Mouse (Mus musculus): ENCODE measurements at regions not wholly inside any gene's neighbourhood (a gene's known extent, or its start where the extent isn't known, plus 50 kb on each side); places are given as distances from the start of the nearest gene placed in this dataset.
A peak's percentile ranks its signal among the peaks of the same experiment; 100 is the strongest.

DNA sequence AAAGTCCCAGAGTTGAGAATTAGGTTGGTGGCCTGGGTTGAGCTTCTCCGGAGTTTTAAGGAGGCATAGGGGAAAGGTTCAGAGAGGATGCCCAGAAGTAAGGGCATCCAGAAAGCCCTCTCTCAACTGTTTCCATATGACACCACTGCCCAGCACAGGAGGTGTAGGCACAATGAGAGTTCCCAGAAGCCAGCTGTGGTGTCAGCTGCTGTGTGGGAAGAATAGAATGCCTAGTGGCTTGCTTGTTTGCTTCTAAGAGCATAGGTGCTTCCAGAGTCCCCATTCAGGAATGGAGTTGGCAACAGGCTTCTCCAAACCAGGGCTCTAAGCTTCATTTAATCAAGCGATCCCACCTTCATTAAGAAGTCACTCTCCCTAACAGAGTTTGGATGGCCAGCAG, 357.9 kb downstream of the Adgrl2 start:
- Histone ChIP-seq H3K4me3 (ENCODE audit: insufficient read depth, poor library complexity, severe bottlenecking) (no peak overlapping the region), H3K36me3 (ENCODE audit: control insufficient read depth, insufficient read depth) (no peaks in the 10 kb centered on the region), H3K27me3 (ENCODE audit: control insufficient read depth, insufficient read depth, insufficient read length) (no peaks in the 10 kb centered on the region), H3ac (ENCODE audit: control insufficient read depth, insufficient read length, low read depth) (no peak overlapping the region), H3K79me2 (ENCODE audit: control insufficient read depth, insufficient read depth) (no peaks in the 10 kb centered on the region), H3K79me3 (ENCODE audit: low read depth) (no peaks in the 10 kb centered on the region)
- TF ChIP-seq USF1 (IDR thresholded peaks at IDR 0.05; ENCODE audit: low read depth) (no peak), MYOG (IDR thresholded peaks at IDR 0.05; ENCODE audit: control insufficient read depth, extremely low read depth, insufficient read length) (no peak), MAX (IDR thresholded peaks at IDR 0.05) (no peak), FOSL1 (IDR thresholded peaks at IDR 0.05; ENCODE audit: insufficient read depth, low read length, poor library complexity, severe bottlenecking) (no peak), CEBPB (IDR thresholded peaks at IDR 0.05; ENCODE audit: low read depth) (no peak), MYOD1 (IDR thresholded peaks at IDR 0.05; ENCODE audit: control insufficient read depth, insufficient read length, low read depth) (peak; percentile 52), CTCF (IDR thresholded peaks at IDR 0.05; ENCODE audit: control insufficient read depth, insufficient read depth, insufficient read length) (no peak)

DNA sequence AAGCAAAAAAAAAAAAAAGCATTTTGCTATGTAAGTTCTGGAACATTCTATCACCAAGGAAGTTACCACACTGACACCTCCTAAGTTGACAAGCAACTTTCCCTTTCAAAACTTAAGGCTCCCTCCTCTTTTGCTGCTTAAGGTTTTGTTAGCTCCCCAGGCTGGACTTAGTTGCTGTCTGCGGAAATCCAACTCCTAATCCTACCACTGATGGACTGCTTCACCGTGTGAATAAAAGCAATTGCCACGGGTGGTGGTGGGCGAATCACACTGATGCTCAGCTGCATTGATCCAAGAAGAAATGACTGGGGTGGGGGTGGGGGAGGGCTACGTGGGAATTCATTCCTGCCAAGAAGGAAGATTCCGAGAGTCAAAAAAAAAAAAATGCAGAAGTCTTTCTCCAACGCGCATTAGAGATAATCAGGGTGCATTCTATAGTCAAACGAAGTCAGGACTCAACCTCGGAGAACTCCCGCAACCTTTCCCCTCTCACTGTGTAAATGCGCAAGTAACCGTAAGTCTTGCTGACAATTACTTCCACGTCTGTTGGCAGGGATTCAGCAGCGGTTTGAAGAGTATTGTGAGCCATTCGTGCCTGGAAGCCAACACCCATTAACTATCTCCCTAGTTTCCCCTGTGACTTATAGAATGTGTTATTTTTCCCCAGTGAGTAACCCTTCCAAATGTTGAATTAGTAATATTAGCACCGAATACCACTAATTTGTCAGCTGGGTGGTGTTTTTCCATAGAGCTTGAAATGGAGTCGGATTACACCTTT, 358.8 kb downstream of the Adgrl2 start:
- H3K27me3 ChIP-seq (ENCODE audit: control insufficient read depth, insufficient read depth, insufficient read length): no peaks in the 10 kb centered on the region
- H3K4me3 ChIP-seq (ENCODE audit: insufficient read depth, poor library complexity, severe bottlenecking): no peak overlapping the region
- no peak for TF ChIP-seq USF1 (IDR thresholded peaks at IDR 0.05; ENCODE audit: low read depth)
- no peak for TF ChIP-seq CEBPB (IDR thresholded peaks at IDR 0.05; ENCODE audit: low read depth)
- TF ChIP-seq CTCF (IDR thresholded peaks at IDR 0.05; ENCODE audit: control insufficient read depth, insufficient read depth, insufficient read length): no peak
- no peak for TF ChIP-seq MAX (IDR thresholded peaks at IDR 0.05)
- TF ChIP-seq MYOD1 (IDR thresholded peaks at IDR 0.05; ENCODE audit: control insufficient read depth, insufficient read length, low read depth): peak; percentile 17
- TF ChIP-seq MYOG (IDR thresholded peaks at IDR 0.05; ENCODE audit: control insufficient read depth, extremely low read depth, insufficient read length): no peak
- no peaks in the 10 kb centered on the region for H3K79me3 ChIP-seq (ENCODE audit: low read depth)
- no peaks in the 10 kb centered on the region for H3K79me2 ChIP-seq (ENCODE audit: control insufficient read depth, insufficient read depth)
- no peak overlapping the region for H3ac ChIP-seq (ENCODE audit: control insufficient read depth, insufficient read length, low read depth)
- no peaks in the 10 kb centered on the region for H3K36me3 ChIP-seq (ENCODE audit: control insufficient read depth, insufficient read depth)

DNA sequence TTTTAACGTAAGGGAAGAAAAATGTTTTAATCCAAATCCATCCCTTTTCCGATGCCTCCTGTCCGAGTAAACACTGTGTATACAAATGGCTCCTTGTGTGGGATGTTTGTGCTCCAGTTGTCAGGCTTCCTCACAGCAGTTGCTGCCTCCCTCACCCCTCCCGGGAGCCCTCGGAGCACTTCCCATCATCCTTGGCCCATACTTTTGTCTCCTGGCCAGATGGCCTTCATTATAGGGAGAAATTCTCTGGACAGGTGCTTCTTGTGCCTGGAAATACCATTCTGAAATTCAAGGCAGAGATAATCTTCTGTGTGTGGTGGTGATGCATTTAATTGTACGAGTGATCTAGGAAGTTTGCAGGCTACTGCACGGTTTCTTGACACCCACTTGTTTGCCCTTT, 359.5 kb downstream of the Adgrl2 start:
- H3K4me3 ChIP-seq (ENCODE audit: insufficient read depth, poor library complexity, severe bottlenecking): no peak overlapping the region
- no peak overlapping the region for H3ac ChIP-seq (ENCODE audit: control insufficient read depth, insufficient read length, low read depth)
- H3K79me3 ChIP-seq (ENCODE audit: low read depth): no peaks in the 10 kb centered on the region
- TF ChIP-seq CTCF (IDR thresholded peaks at IDR 0.05; ENCODE audit: control insufficient read depth, insufficient read depth, insufficient read length) (no peak), USF1 (IDR thresholded peaks at IDR 0.05; ENCODE audit: low read depth) (no peak), MYOD1 (IDR thresholded peaks at IDR 0.05; ENCODE audit: control insufficient read depth, insufficient read length, low read depth) (peak; percentile 69), FOSL1 (IDR thresholded peaks at IDR 0.05; ENCODE audit: insufficient read depth, low read length, poor library complexity, severe bottlenecking) (no peak), MYOG (IDR thresholded peaks at IDR 0.05; ENCODE audit: control insufficient read depth, extremely low read depth, insufficient read length) (no peak)
- H3K79me2 ChIP-seq (ENCODE audit: control insufficient read depth, insufficient read depth): no peaks in the 10 kb centered on the region
- H3K36me3 ChIP-seq (ENCODE audit: control insufficient read depth, insufficient read depth): no peaks in the 10 kb centered on the region
- H3K27me3 ChIP-seq (ENCODE audit: control insufficient read depth, insufficient read depth, insufficient read length): no peaks in the 10 kb centered on the region

DNA sequence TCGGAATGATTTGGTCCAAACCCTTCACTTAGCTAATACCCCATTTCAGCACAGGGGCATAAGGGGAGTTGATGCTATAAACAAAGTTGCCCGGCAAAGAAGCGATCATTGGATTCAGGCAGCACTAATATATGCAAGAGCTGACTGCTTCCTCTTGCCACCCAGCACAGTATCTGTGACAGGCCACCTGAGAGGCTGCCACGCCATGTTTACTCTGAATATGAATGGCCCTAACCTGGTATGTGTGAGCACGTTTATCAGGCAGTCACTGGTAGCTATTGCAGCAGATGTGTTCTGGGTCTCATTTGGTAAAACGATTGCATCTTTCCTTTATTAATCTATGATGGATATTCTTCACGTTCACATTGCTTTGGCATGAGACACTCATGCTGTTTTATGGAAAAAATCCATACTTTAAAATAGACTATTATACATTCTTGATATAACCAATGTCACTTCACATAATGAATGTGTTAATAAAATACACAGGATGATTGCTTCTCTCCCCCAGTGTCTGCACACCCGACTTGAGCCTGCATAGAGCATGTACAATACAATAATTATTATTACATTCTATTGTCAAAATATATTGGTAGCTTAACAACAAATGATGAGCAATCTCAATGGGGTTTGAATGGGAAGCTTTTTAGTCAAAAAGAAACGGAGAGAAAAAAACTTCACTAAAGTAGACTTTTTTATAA, 375.2 kb downstream of the Adgrl2 start:
- H3K27me3 ChIP-seq (ENCODE audit: control insufficient read depth, insufficient read depth, insufficient read length): no peaks in the 10 kb centered on the region
- no peak overlapping the region for H3K4me3 ChIP-seq (ENCODE audit: insufficient read depth, poor library complexity, severe bottlenecking)
- H3K36me3 ChIP-seq (ENCODE audit: control insufficient read depth, insufficient read depth): no peaks in the 10 kb centered on the region
- H3K79me3 ChIP-seq (ENCODE audit: low read depth): no peaks in the 10 kb centered on the region
- H3K79me2 ChIP-seq (ENCODE audit: control insufficient read depth, insufficient read depth): no peaks in the 10 kb centered on the region
- TF ChIP-seq FOSL1 (IDR thresholded peaks at IDR 0.05; ENCODE audit: insufficient read depth, low read length, poor library complexity, severe bottlenecking): no peak
- no peak for TF ChIP-seq MYOG (IDR thresholded peaks at IDR 0.05; ENCODE audit: control insufficient read depth, extremely low read depth, insufficient read length)
- no peak for TF ChIP-seq CEBPB (IDR thresholded peaks at IDR 0.05; ENCODE audit: low read depth)
- TF ChIP-seq MYOD1 (IDR thresholded peaks at IDR 0.05; ENCODE audit: control insufficient read depth, insufficient read length, low read depth): no peak
- no peak for TF ChIP-seq CTCF (IDR thresholded peaks at IDR 0.05; ENCODE audit: control insufficient read depth, insufficient read depth, insufficient read length)
- no peak for TF ChIP-seq MAX (IDR thresholded peaks at IDR 0.05)
- TF ChIP-seq USF1 (IDR thresholded peaks at IDR 0.05; ENCODE audit: low read depth): no peak
- no peak overlapping the region for H3ac ChIP-seq (ENCODE audit: control insufficient read depth, insufficient read length, low read depth)

DNA sequence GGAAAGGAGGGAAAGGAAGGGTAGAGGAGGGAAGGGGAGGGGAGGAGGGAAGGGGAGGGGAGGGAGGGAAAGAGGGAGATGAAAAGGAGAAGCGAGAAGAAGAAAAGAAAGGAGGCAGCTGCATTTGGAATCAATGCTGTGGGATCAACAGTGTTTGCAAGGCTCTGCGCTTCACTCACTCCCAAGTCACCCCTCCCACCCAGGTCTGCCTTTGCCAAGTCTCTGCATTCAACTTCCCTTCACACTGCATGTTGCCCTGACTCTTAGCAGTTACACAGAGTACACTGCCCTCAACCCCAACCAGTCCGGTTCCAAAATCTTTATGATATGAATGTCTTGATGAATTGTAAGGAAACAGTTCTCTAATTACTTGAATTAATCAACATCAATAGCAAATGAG, 376.9 kb downstream of the Adgrl2 start:
- TF ChIP-seq MAX (IDR thresholded peaks at IDR 0.05): no peak
- TF ChIP-seq USF1 (IDR thresholded peaks at IDR 0.05; ENCODE audit: low read depth): no peak
- TF ChIP-seq CEBPB (IDR thresholded peaks at IDR 0.05; ENCODE audit: low read depth): no peak
- no peak for TF ChIP-seq FOSL1 (IDR thresholded peaks at IDR 0.05; ENCODE audit: insufficient read depth, low read length, poor library complexity, severe bottlenecking)
- TF ChIP-seq MYOD1 (IDR thresholded peaks at IDR 0.05; ENCODE audit: control insufficient read depth, insufficient read length, low read depth): no peak
- no peaks in the 10 kb centered on the region for H3K27me3 ChIP-seq (ENCODE audit: control insufficient read depth, insufficient read depth, insufficient read length)
- no peaks in the 10 kb centered on the region for H3K79me3 ChIP-seq (ENCODE audit: low read depth)
- no peak overlapping the region for H3K4me3 ChIP-seq (ENCODE audit: insufficient read depth, poor library complexity, severe bottlenecking)
- H3ac ChIP-seq (ENCODE audit: control insufficient read depth, insufficient read length, low read depth): no peak overlapping the region
- H3K79me2 ChIP-seq (ENCODE audit: control insufficient read depth, insufficient read depth): no peaks in the 10 kb centered on the region
- no peaks in the 10 kb centered on the region for H3K36me3 ChIP-seq (ENCODE audit: control insufficient read depth, insufficient read depth)
